ENCODE assay signal across 25 mouse cellular contexts in genomic region chr2:48449165-48449842, GRCm38 (mm10).
DNase-seq lines count a peak whose midpoint lies in the region; ATAC-seq lines count a peak whose summit lies in the region.
"Had no signal": no experiment of that assay in that cellular context is flagged by ENCODE, and none has a peak within 500 bp of the region (broad histone marks: within the 10 kb centered on the region; RNA-seq: fewer than 3 reads in every experiment).

No protein-coding gene starts in this region.

- H3K4me2 ChIP-seq in hindbrain, embryonic 11.5 days (replicated peaks; ENCODE audit: low read depth, low read length) = no peak overlapping the region
- H3K4me2 ChIP-seq: embryonic facial prominence, embryonic 12.5 days; forebrain, embryonic 13.5 days; hindbrain, embryonic 14.5 days; intestine, embryonic 15.5 days had no signal

- H3K9me3 ChIP-seq in hindbrain, embryonic 11.5 days (ENCODE audit: control insufficient read depth, low read length) = no peaks in the 10 kb centered on the region
- H3K9me3 ChIP-seq: embryonic facial prominence, embryonic 12.5 days; forebrain, embryonic 13.5 days; heart, embryonic 10.5 days; intestine, embryonic 15.5 days had no signal

- no peak overlapping the region for H3K9ac ChIP-seq in hindbrain, embryonic 11.5 days (ENCODE audit: low read depth, low read length)
- H3K9ac ChIP-seq: embryonic facial prominence, embryonic 12.5 days; forebrain, embryonic 13.5 days; forebrain, postnatal 0 days; hindbrain, embryonic 14.5 days; intestine, embryonic 15.5 days had no signal

- H3K27ac ChIP-seq in hindbrain, embryonic 11.5 days (ENCODE audit: low read depth, low read length) = no peak overlapping the region
- H3K27ac ChIP-seq: embryonic facial prominence, embryonic 12.5 days; forebrain, embryonic 13.5 days; gastrocnemius, adult 2 months; heart, embryonic 10.5 days; hindbrain, embryonic 14.5 days; intestine, embryonic 15.5 days had no signal

- 83% methylated on average over 7 of the region's 7 CpGs for WGBS in hindbrain, embryonic 11.5 days

- peak; percentile 12 to 32; a peak in 2 of 4 replicates for ATAC-seq in hematopoietic stem cell, adult 5-6 weeks (replicated peaks in 1 of 2; ENCODE audit: insufficient read depth in 1 of 2, low FRiP score in 2 of 2, low TSS enrichment in 1 of 2, low read depth in 1 of 2, poor library complexity in 2 of 2, severe bottlenecking in 2 of 2)
- ATAC-seq in hindbrain, embryonic 11.5 days (ENCODE audit: low FRiP score) = no peak
- no peak for ATAC-seq in erythroblast, adult 5-6 weeks (replicated peaks; ENCODE audit: low FRiP score, poor library complexity, severe bottlenecking)
- ATAC-seq: activated CD4-positive, CD25-positive, alpha-beta regulatory T cell, adult 4 months; forebrain, embryonic 13.5 days; forebrain, postnatal 0 days; intestine, embryonic 15.5 days; Patski had no signal

- no peaks in the 10 kb centered on the region for H3K4me1 ChIP-seq in hindbrain, embryonic 11.5 days (replicated peaks; ENCODE audit: control insufficient read depth, insufficient read depth, low read length)
- H3K4me1 ChIP-seq: embryonic facial prominence, embryonic 12.5 days; heart, embryonic 10.5 days; intestine, embryonic 15.5 days had no signal

- H3K4me3 ChIP-seq in hindbrain, embryonic 11.5 days (ENCODE audit: low read depth, low read length) = no peak overlapping the region
- H3K4me3 ChIP-seq: embryonic facial prominence, embryonic 12.5 days; forebrain, embryonic 13.5 days; gastrocnemius, adult 2 months; heart, embryonic 10.5 days; intestine, embryonic 15.5 days had no signal

- no peaks in the 10 kb centered on the region for H3K36me3 ChIP-seq in hindbrain, embryonic 11.5 days (ENCODE audit: control insufficient read depth, insufficient read depth, low read length)
- H3K36me3 ChIP-seq: embryonic facial prominence, embryonic 12.5 days; heart, embryonic 10.5 days; intestine, embryonic 15.5 days had no signal

- peak; percentile 64 for DNase-seq in adrenal gland, adult 2 months
- DNase-seq in adrenal gland, postnatal 4 days (ENCODE audit: low spot score in 2 of 2) = no peak
- peak; percentile 39 for DNase-seq in 416B (ENCODE audit: low read depth)
- DNase-seq in adrenal gland, postnatal 36 days = peak; percentile 18 to 39
- no peak for DNase-seq in hindbrain, embryonic 11.5 days (ENCODE audit: low spot score)
- no peak for DNase-seq in frontal cortex, postnatal 14 days (ENCODE audit: low spot score in 2 of 2)
- DNase-seq: cerebellum, adult 2 months; cerebellum, postnatal 14 days; forebrain, postnatal 0 days; gastrocnemius, adult 2 months; gastrocnemius, postnatal 25 days; heart, adult 11 months; heart, postnatal 10 days; heart, postnatal 4 days; kidney, adult 2 months had no signal

- H3K27me3 ChIP-seq in hindbrain, embryonic 11.5 days (ENCODE audit: control insufficient read depth, insufficient read depth, low read length) = no peaks in the 10 kb centered on the region
- H3K27me3 ChIP-seq: CH12.LX; embryonic facial prominence, embryonic 12.5 days; forebrain, embryonic 13.5 days; intestine, embryonic 15.5 days; Patski had no signal

Comparison
In these comparisons a context has a peak if more than half of its experiments do, and no peak if none do; other contexts are left out.
1. DNase-seq: peak in adrenal gland, adult 2 months (single experiment), 416B (single experiment) and adrenal gland, postnatal 36 days (2 of 2); none in adrenal gland, postnatal 4 days (0 of 2), hindbrain, embryonic 11.5 days (single experiment) and frontal cortex, postnatal 14 days (0 of 2).
2. ATAC-seq: peak in hematopoietic stem cell, adult 5-6 weeks (2 of 2); none in hindbrain, embryonic 11.5 days (single experiment) and erythroblast, adult 5-6 weeks (single experiment).